Mouse (Mus musculus): ENCODE measurements around the gene Zmym6. TPM values are rescaled to one million over a fixed set of nuclear protein-coding genes. Genes with fewer than 3 reads are reported as not detected.

The Zmym6 gene
- polyA plus RNA-seq (2012; rRNA removed): 0.34 and 0.92 TPM in 2 replicates

DNA sequence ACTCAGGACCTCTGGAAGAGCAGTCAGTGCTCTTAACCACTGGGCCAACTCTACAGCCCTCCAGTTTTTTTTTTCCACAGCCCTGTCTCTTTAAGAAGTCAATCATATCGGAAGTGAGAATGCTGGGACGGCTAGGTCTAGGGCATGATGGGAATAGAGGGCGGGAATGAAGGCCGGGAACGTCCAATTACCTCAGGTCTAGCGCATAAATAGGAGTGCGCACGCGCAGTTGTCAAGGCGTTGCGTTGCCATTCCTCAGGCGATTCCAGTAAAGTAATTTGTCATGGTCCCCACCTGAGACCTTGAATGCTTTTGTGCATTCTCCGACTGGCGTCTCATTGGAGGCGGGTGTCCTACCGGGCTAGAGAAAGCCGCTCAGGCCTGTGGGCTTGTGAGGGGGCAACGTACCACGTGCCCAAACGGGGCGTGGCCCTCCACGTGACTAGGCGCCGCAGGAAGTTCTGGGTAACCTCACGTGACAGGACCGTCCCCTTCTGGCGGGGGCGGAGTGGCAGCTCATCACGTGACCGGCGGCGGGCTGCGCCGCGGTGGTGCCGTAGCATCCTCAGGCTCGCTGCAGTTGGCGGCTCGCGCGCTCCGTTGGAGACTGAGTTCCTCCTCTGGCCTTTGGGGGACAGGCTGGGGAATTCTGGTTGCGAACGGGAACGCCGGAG lies at the start of gene Zmym6:
TSS of gene Zmym6 (plus strand) at position 509 of the 674 bp plus-strand sequence.

DNA sequence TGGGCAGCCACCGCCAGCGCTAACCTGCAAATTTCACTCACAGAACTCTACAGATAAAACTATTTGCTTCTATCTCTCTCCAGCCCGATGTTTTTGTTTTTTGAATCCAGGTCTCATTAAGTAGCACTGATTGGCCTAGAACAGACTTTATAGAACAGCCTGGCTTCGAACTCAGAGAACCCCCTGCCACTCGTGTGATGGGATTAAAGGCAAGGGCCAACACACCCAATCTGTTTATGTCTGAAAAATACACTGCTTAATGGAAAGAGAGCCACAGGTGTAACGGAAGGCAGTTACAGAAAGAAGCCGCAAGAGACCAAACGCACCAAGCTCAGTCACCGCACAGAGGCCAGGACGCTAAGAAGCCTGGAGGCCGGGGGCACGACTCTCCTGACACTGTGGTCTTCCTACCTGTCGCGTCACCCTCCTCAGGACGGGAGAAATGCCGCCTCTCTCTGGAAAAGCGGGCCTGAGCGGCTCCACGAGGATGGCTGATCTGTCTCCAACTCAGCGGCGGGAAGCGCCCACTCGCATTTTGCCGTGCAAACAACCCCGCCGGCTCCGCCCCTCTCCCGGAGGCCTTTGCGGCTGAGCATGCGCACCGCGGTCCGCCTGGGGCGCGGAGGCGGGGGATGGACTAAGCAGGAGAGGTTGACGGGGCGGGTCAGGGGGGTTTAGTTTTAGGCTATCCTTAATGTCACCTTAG lies 16.4 kb upstream of the Zmym6 start, which contains the start of gene Zmym1:
TSS of gene Zmym1 (minus strand) at position 568 of the 706 bp plus-strand sequence.

DNA sequence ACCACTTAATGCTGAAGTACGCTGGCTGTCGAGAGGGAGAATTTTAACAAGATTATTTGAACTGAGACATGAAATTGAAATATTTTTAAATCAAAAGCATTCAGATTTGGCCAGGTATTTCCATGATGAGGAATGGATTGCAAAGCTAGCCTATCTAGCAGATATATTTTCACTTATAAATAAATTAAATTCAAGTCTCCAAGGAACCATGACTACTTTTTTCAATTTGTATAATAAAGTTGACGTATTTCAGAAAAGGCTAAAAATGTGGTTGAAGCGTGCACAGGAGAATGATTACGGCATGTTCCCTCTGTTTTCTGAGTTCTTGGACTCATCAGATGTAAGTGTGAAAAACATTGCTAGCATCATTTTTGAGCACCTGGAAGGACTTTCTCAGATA lies 46.2 kb downstream of the Zmym6 start, which contains the start of gene Tmem35b:
TSS of gene Tmem35b (plus strand) at position 301 of the 400 bp plus-strand sequence.

DNA sequence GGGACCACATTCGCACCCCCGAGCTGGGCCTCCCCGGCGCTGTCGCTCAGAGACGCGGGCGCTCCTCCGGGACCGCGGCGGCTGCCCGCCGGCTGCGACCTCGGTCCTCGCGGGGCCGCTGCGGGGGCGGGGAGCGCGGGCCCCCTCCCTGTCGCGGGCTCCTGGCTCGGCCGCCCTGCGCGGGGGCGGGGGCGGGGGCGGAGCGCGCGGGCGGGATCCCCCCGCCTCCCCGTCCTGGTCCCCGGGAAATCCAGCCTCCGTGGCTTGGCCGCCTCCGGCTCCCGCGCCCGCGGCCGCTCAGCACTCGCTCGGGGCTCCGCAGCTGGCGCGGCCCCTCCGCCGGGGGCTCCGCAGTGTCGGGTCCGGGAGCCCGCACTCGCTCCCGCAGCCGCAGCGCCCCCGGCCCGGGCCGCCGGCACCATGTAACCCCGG lies 91.7 kb downstream of the Zmym6 start, which contains the start of gene Dlgap3:
TSS of gene Dlgap3 (plus strand) at position 291 of the 432 bp plus-strand sequence.

Other genes starting within 250 kb of the Zmym6 start
- 0.38 and 0.93 TPM in 2 replicates for gene Zmym4, start 109.2 kb upstream of the Zmym6 start, polyA plus RNA-seq (2012; rRNA removed)
- gene Sfpq, start 56.1 kb upstream of the Zmym6 start, polyA plus RNA-seq (2012; rRNA removed): 15.1 and 18.6 TPM in 2 replicates
- gene Zmym1, start 16.2 kb upstream of the Zmym6 start, polyA plus RNA-seq (2012; rRNA removed): 0.22 and 0.43 TPM in 2 replicates
- 4.3 and 5.6 TPM in 2 replicates for gene Tmem35b, start 46.3 kb downstream of the Zmym6 start, polyA plus RNA-seq (2012; rRNA removed)
- 0.43 and 0.68 TPM in 2 replicates for gene Dlgap3, start 91.8 kb downstream of the Zmym6 start, polyA plus RNA-seq (2012; rRNA removed)
- gene Smim12, start 166.4 kb downstream of the Zmym6 start, polyA plus RNA-seq (2012; rRNA removed): 9.2 and 15.6 TPM in 2 replicates
- gene Gja4, start 236.7 kb downstream of the Zmym6 start, polyA plus RNA-seq (2012; rRNA removed): 8.2 and 8.5 TPM in 2 replicates